Mouse (Mus musculus): ENCODE results near the gene Tha1.

Tha1 gene

DNA sequence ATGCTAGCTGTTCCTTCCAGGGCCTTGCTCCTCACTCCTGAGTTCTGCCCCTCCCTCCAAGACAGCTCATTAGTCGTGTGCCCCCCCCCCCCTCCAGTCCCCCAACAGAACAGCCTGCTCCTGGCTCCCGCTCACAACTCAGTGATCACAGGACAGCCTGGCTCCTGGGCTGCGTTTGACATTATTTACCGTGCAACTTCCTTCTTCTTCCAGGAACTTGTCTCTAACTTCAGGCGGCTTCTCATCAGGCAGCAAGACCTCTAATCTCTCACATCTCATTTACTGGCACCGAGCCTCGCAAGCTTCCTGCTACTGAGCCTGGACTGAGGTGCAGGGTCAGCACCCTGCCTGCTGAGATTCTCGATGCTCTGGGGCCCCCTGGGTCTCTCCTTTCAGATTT lies 8.5 kb upstream of the Tha1 start:
- 48% methylated on average over 8 of the region's 8 CpGs for WGBS

DNA sequence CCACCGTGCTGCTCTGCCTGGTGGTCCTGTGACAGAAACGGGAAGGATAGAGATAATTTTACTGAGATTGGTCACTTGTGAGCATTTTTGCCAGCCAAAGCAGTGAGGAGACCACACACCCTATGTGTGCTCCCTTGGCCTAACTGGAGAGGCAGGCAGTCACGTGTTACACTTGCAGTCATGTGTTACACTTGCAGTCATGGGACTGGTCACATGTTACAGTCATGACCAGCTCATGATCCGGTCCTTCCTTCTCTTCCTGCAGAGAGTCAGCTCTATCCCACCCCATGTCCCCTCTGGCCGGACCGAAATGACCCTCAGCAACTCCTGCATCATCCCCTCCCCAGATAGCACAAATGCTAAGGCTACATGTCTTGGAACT lies 7.7 kb upstream of the Tha1 start:
- WGBS, result 82% methylated on average over 6 of the region's 6 CpGs

DNA sequence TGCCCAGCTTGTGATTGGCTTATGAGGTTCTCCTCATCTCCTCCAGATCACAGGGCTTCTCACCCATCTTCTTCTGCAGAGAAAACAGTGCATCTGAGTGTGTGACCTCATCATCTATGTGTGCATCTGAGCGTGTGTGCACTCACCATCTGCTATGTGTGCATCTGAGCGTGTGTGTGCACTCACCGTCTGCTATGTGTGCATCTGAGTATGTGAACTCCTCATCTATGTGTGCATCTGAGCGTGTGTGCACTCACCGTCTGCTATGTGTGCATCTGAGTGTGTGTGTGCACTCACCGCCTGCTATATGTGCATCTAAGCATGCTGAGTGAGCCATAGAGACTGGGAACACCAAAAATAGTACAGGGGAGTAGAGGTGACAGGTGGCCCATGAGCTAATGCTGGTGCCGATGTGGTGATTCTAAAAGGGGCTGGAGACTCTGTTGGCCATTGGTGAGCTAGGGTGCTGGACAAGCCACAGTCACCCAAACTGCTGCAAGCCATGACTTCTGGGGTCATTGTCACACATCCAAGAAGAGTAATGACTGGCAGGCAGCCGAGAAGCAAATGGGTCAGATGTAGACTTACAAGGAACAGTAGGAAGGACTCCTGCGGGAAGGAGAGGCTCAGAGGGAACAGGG lies 7.2 kb upstream of the Tha1 start:
- 90% methylated on average over 9 of the region's 9 CpGs for WGBS

- 95% methylated on average over 6 of the region's 6 CpGs for whole genome bisulfite sequencing
Measured at GRCm38 (mm10) chr11:117879676-117880075, 6.4 kb upstream of the Tha1 start.

- WGBS, result 34% methylated on average over 8 of the region's 8 CpGs
Measured at GRCm38 (mm10) chr11:117878892-117879291, 5.6 kb upstream of the Tha1 start.

DNA sequence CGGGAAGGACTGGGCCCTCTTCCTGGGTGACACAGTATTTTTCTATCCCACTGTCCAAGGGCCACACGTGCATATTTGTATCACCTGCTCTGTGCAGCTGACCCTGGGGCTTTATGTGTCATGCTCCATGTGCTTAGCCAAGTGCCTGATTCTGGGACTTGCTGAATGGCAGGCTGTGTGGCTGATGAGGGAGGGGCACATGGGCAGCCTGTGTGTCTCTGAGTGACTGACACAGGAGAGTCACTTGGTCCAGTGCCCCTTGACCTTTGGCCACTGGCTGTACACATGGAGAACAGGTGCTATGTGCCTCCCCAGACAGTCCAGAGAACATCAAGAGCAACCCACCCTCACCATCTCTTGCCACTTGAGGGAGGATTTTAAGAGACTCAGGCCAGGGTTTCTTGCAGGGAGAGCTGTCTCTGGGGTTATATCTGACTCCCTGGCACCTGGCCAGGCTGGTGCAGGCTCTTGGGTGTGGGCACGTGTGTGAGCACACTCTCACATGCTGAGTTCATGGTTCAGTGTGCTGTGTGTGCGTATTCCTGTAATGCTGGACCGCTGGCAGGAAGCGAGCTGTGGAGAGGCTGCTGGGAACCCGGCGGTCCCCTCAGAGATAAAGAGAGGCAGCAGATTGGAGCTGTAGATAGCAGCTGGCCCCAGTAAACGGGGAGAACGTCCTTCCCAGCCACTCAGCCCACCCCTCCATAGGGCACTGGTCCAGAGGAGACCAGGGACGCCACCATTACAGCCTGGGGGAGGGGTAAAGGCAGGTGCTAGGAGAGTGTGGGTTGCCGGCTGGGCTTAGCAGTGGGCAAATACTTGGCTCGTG lies 4.8 kb upstream of the Tha1 start:
- WGBS, result 16% methylated on average over 13 of the region's 13 CpGs

DNA sequence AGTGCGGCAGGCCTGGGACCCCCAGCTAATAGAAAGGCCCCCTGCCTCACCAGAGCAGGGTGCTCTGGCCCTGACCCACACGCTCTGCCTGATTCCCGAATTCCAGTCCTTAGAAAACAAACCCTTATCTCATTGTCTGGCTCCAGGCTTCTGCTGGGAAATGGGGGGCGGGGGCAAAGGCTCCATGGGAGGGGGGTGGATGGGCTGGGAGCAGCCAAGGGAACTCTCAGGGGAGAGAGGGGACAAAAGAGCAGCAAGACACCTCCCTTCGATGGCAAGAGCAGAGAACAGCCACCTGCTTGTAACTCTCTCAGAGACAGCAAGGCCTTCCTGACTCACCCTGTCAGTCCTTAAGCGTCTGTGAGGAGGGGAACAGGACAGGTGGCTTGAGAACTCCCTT lies 2.4 kb upstream of the Tha1 start:
- WGBS, result 69% methylated on average over 6 of the region's 6 CpGs

DNA sequence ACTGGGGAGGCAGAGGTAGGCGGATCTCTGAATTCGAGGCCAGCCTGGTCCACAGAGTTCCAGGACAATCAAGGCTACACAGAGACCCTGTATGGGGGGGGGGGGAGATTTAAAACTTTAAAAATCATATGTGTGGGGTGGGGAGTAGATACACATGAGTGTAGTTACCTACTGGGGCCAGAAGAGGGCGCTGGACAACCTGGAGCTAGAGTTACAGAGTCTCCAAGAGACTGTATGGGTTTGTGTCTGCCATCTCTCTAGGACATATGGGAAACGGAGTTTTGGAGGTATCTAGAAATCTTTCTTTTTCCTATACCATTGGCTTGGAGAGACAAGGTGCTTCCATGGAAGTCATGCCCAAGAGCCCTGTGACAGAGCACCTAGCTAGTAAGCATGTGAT lies 1.1 kb upstream of the Tha1 start:
- 60% methylated on average over 4 of the region's 4 CpGs for WGBS

DNA sequence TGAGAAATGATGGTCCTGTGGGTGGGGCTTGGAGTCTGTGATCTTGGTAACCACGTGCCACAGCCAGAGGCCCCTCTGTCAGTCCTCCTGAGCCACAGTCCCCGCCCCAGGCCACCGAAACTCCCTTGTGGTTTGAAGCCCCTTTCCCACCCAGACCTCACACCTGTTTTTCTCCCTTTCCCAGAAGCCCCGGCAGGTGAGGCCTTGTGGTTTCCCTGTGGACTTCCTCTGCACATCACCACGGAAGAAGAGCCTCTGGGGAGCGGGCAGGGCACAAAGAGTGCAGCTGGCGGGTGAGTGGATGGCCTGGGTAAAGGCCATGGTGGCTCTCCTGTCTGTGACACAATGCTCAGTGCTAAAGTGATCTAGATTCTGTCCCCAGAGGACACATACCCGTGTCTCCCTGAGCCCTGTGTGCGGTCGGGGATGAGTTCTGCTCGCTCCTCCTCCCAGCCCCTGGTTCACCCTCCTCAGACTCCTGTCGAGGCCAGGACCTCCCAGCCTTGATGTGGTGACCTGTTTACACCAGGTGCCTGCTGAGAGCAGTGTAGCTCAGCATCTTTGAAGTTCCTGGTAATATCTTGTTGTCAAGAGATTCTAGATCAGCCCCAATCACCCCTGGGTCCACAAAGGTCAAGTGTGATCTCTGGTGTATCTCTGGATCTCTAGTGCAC lies 1.2 kb downstream of the Tha1 start:
- 65% methylated on average over 12 of the region's 12 CpGs for WGBS

- 83% methylated on average over 5 of the region's 5 CpGs for WGBS
Measured at GRCm38 (mm10) chr11:117871376-117871775, 1.9 kb downstream of the Tha1 start.

GRCm38 (mm10) chr11:117870688-117871365 lies 2.5 kb downstream of the Tha1 start:
- 28% methylated on average over 12 of the region's 12 CpGs for WGBS

DNA sequence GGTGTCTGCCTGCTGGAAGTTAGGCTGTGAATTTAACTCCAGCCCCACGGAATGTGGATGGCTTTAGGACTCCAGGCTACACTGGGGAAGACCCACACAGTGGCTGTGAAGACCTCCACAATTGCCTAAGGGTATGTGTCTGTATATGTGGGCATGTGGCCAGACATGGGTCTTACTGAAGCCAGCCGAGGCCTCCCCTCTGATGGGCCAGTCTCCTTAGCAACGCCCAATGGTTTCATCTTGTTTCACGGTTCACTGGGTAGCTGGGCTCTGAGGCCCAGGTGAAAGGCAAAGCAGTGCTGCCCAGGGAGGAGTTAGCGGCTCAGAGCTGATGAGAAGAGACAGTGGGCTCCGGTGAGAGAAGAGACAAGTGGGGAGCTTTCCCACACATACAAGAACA lies 7.3 kb downstream of the Tha1 start:
- WGBS, result 48% methylated on average over 6 of the region's 6 CpGs

- 78% methylated on average over 2 of the region's 2 CpGs for WGBS
Measured at GRCm38 (mm10) chr11:117864805-117865204, 8.5 kb downstream of the Tha1 start.

- WGBS, result 49% methylated on average over 11 of the region's 11 CpGs
Measured at GRCm38 (mm10) chr11:117863174-117863856, 10.0 kb downstream of the Tha1 start.

- WGBS, result 10% methylated on average over 23 of the region's 23 CpGs
Measured at GRCm38 (mm10) chr11:117860601-117861000, 12.7 kb downstream of the Tha1 start, which contains the start of gene Tmem235. Gene Tmem235 (plus strand): TSS chr11:117860752.

DNA sequence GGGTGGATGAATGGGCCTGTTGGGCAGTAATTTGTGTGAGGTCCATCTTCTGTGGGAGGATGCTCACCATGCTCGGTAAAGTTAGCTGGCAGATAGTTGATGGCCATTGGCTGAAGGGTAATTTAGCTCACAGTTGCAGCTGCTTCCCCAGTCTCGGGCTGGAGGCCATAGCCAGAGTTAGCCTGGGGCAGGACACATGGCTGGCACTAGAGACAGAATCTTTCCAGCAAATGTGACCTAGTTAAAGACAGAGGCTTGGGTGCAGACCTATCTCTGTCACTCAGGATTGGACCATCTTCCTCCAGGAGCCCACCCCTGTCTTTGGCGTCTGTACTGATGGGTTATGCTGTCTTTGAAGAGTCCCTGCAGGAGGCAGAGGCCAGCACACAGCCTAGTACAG lies 14.9 kb downstream of the Tha1 start:
- WGBS, result 74% methylated on average over 3 of the region's 3 CpGs

DNA sequence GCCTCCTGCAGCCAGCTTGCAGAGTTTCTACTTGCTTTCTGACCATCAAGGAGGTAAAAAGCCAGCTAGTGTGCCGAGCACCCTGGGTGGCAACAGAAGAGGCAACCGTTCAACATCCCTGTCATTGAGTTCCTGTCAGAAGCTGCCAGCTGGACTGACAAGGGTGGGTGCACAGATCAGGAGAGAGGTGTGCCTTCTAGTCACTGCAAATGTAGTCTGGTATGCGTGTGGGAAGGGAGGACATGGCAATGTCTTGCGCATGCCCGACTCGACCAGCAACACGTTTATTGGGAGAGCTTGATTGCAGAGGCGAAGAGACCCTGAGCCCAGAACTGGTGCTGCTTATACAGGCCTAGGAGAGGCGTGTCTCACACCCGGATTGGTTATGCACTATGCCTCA lies 15.8 kb downstream of the Tha1 start:
- 95% methylated on average over 10 of the region's 10 CpGs for WGBS

- whole genome bisulfite sequencing, result 95% methylated on average over 1 of the region's 1 CpGs
Measured at GRCm38 (mm10) chr11:117855975-117856374, 17.3 kb downstream of the Tha1 start.

DNA sequence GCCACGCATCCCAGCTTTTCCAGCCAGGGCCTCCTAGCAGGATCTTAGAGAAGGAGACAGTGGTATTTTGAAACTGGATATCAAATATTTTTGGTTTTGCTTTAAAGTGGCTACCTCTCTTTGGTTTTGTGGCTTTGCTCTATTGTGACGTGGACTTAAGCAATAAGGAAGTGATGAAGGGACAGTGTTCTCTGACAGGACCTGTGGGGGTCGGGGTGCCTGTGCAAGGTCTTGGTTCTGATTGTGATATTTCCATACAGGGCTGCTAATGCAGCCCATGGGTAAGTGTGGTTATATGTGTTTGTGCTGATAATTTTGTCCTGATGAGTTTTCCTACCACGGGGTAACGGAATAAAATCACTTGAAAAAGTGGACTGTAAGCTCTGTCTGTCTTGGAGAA lies 17.9 kb downstream of the Tha1 start:
- WGBS, result 98% methylated on average over 5 of the region's 5 CpGs

GRCm38 (mm10) chr11:117854241-117854640 lies 19.0 kb downstream of the Tha1 start:
- 92% methylated on average over 9 of the region's 9 CpGs for WGBS

GRCm38 (mm10) chr11:117852875-117853274 lies 20.4 kb downstream of the Tha1 start:
- WGBS, result 93% methylated on average over 3 of the region's 3 CpGs

Measured in cerebral cortex, adult 2 months (tissue).